Mouse (Mus musculus) embryo, embryonic 10 days (tissue): ENCODE results near the gene Birc3.

Experiments used
- DNase-seq: peaks from one replicate; pipeline ENCODE4 v3.0.0-alpha.2; 2015; ENCODE audit warnings: low spot score

The Birc3 gene

GRCm38 (mm10) chr9:7822758-7823157 lies 50.2 kb downstream of the Birc3 start:
- no peak for DNase-seq

- no peak for DNase-seq
Observed at GRCm38 (mm10) chr9:7805101-7805506, 67.9 kb downstream of the Birc3 start.
